Mouse (Mus musculus) cerebellum, postnatal 36 days (tissue): ENCODE data around the gene Usp31.

Experiments
- DNase-seq, 2 experiments: peaks; one replicate each; pipeline ENCODE4 v3.0.0; 2021 to 2022; ENCODE audit warnings: mixed read lengths in 2 of 2

The Usp31 gene

DNA sequence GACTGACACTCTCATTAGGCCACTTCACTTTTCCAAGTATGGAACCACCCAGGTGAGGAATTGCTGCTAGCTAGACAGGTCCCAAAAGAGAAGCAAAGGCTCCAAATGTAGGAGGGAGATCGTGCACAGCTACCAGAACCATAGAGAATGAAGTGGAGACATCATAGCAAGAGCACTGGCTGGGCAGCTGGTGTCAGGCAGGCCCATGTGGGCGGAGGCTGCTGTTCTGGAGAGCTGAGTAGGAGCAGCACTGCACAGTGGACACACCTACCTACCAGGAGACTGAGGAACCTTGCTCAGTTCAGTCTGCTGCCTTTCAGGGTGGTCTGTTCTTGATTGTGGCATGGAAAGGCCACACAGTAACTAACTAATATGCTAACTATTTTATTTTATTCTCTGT is 52.4 kb downstream of the Usp31 start:
- DNase-seq, result no peak

DNA sequence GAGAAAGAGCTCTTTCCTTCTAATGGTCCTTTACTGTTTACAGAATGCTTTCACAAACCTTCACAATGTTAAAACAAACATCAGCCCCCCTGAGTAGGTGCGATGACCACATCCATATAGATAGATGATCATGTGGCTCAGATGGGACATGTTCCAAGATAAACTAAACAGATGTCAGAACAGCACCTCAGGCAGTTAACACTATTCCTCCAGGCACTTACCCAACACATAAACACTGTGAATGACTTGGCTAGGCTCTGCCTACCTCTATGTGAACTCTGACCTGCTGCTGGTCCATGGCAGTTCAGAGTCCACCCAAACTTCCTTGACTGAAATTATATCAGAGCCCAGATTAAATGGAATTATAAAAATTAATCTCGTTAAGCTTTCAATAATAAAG is 54.4 kb downstream of the Usp31 start:
- DNase-seq, result no peak

DNA sequence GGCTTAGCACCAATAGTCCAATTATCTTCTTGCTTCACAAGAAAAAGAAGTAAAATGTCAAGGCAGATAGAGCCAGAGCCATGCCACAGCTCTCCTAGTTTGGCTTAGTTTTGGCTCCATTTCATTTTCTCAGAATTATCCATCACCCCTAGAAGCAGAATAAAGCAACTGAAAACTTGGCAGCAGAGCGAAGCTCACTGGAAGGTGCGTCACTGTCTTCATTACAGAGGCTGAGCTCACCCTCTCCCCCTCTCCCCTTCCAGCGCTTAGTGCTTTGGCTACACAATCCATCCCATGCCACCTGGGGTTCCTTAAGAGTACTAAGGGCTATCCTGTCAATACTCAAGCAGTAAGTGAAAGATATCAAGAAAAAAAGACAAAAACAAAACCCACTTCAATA is 56.3 kb downstream of the Usp31 start:
- no peak for DNase-seq

DNA sequence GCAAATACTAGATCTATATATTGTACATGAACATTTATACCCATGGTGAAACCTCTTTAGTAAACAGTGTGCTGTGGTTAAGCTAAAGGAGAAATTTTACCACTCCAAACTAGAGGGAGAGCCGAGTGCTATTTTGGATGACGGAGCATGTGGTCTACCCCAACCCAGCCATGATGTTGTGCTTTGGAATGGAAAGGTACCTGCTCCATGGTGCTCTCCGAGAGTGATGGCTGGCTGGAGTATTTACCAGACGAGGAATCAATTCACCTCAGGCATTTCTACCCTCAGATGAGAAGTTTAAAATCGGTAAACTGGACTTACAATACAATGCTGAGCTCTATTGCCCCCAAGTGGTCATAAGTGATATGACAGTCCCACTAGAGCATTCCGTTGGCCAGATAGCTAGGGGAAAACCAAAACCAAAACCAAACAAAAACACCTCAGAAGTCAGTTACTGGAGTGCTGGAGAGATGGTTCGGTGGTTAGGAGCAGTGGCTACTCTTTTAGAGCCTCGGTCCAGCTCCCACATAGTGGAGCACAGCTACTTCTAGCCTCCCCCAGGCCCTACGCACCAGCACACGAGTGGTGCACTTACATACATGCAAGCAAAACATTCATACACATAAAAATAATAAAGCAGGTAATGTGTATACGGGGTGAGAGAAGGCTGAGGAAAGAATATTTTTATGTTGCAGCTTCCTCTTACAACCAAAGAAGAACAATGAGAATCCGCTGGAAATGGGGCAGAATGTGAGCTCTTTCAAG is 65.9 kb downstream of the Usp31 start:
- DNase-seq, result peak; percentile 18 to 63

DNA sequence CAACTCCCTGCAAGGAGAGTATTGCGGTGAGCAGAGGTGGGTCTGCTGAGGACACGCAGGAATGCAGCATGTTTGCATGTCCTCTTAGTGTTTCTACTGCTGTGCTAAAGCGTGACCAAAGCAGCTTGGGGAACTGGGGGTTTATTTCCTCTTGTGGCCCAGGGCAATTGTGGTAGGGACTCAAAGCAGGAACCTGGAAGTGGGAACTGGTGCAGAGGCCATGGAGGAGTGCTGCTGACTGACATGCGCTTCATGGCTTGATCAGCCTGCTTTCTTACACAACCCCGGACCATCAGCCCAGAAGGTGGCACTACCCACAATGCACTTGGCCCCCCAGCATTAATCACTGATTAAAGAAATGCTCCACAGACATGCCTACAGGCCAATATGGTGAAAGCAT is 70.3 kb downstream of the Usp31 start:
- DNase-seq, result no peak

DNA sequence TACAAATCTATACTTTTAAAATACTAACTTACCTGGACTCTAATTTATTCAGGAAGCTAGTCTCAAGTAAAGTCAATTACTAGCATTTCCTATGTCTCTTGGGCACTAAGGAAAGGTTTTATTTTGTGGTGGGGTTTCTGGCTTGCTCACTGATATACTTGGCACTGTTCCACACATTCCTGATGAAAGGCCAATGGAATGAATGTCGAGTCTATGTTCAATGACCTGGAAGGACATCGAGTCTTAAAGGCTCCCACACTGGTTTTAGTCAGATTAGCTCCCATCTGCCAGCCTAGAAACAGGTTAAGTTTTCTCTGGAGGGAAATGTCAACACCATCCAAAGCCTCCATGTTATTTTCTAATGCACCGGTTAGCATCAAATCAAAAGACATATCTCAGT is 72.8 kb downstream of the Usp31 start:
- DNase-seq, result no peak

DNA sequence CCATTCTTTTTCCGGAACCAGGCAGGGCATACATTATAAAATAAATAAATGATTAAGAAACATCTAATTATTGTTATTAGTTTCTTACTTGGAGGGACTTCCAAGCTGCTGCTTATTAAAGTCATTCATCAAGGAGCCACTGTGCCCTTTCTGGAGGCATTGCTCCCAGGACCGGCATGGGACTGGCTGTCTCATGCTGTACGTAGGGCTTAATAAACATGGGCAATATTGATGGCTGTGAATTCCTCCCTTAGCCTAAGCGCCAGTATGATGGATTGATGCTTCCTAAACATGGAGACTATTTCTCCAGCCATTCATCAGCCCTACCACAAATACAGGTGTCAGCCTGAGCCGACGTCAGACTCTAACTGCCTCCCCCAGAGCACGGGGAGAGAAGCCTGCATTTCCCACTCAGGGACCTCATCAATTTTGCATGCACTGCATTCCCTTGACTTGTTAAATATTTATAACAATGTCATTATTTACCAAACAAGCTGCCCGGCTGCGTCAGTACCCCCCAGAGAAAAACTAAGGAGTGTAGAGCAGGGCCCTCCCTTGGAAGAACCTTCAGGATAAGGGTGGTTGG is 84.1 kb downstream of the Usp31 start:
- no peak for DNase-seq

DNA sequence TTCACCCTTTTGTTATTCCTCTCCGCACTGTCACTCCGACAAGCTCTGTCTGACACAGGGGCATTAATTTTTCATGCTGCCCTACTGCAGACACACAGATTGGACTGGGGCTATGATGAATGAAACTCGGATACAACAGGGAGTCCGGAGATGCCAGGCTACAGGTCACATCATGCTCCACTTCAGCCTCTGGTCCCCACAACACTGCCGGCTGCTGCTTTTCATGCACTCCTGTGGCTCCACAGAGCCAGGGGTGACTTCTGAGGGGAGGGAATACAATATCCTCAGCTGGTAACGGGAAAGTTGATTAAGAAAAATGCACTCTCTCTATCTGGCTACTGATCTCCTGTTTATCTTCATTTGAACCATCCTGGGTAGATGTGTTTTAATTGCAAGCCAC is 84.6 kb downstream of the Usp31 start:
- DNase-seq, result no peak

DNA sequence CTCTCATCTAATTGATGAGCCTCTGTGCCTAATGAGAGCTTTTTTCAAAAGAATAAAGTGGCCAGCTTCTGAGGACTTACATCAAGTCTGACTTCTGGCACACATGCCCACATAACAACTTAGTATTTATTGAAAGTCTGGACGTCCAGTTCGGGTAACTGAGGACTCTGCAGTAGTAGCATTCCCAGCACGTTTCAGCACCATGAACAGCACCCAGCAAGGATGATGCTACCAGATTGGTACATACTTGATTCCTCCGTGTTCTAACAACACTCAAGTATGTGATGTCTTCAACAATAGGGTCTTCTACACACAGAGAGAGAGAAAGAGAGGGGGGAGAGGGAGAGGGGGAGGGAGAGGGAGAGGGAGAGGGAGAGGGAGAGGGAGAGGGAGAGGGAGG is 105.4 kb downstream of the Usp31 start:
- no peak for DNase-seq

DNA sequence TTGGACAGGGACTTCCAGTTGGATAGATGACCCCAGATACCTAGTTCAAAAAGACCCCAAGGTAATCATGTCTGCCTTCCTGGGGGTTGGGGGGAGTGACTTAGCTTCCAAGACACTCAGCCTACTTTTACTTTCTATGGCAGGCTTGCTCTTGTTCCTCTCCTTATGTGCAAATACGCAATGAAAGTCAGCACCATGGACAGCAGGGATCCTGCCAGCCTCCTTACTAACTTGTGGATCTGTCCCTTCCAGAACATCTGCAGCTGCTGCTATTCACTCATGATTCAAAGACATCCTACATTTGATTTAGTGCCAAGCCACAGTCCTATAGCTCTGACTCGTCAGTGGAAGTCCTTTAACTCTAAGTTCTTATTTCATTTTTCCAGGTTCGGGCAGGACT is 110.7 kb downstream of the Usp31 start:
- no peak for DNase-seq

DNA sequence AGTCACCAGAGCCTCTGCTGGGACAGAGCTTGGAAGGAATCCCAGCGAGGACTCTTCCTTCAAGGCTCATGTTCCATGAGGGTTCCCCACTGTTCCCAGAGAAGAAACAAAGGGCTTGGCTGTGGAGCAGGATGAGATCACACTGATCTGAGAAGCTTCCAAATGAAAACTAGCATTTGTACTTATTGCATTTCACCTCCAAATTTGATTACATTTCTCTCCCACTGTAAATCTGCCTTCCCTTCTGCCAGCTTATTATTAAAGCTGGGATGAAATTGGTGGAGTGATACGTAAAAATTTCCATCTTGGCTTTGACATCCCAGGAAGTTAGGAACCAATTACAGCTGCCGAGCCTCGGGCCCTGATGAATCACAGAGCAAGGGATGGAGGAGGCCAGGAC is 111.6 kb downstream of the Usp31 start:
- no peak for DNase-seq

DNA sequence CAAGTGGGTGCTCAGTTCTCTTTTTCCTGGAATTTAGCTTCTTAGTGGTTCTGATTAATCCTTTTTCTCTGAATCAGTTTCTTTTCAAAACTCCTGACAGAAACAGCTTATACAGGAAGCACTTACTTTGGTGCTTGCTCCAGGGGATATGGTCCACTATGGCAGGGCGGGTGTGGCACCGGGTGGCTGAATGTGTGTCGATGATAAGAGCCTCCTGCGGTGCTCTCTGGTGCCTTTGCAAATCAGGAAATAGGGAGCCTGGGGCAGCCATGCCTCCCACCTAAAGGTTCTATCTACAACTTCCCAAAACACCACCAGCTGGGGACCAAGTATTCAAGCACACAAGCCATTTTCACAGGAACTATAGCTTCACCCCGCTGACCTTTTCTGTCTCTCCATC is 112.0 kb downstream of the Usp31 start:
- DNase-seq, result no peak

DNA sequence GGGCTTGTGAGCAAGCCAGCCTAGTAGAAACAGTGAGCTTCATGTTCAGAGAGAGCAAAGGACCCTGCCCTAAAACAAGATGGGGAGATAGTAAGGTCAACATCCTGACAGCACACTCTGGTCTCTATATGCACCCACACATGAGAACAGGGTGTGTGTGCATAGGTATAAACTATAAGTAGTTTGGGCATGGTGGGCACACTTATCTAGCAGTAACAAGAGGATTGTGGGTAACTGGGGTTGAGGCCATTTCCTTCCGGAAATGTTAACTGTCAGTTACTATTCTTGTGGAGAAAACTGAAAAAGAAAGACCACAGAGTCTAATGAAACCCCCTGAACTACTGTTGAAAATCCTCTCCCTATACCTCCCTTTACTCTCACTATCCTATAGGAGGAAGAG is 112.4 kb downstream of the Usp31 start:
- no peak for DNase-seq
